Mouse (Mus musculus) liver, embryonic 14.5 days (tissue): ENCODE measurements around the gene Taf5l. TPM values are rescaled to one million over a fixed set of nuclear protein-coding genes. Genes with fewer than 3 reads are reported as not detected.

ENCODE experiments used
- ATAC-seq: fragments of 200-750 bp; cut with Nextera tagmentation; 2 replicates; pipeline ENCODE4 v1.8.0; 2017; ENCODE audit warnings: moderate number of reproducible peaks, mild to moderate bottlenecking, moderate library complexity; ENCODE audit not compliant: insufficient read depth
- DNase-seq, 3 experiments: peaks; one replicate each; pipeline ENCODE4 v3.0.0-alpha.2; 2012 to 2013; ENCODE audit warnings: low read depth in 3 of 3, low spot score in 3 of 3
- H3K27ac ChIP-seq: fragments of 300-500 bp; sonication (generic); 2 replicates; pipeline ENCODE4 v1.5.1; 2014; ENCODE audit warnings: moderate library complexity, mild to moderate bottlenecking, control low read depth, inconsistent platforms
- H3K27me3 ChIP-seq: fragments of 300-500 bp; sonication (generic); 2 replicates; pipeline ENCODE4 v1.6.1; 2014; ENCODE audit warnings: mild to moderate bottlenecking, low read length, moderate library complexity; ENCODE audit not compliant: control insufficient read depth, insufficient read depth
- H3K36me3 ChIP-seq: fragments of 300-500 bp; sonication (generic); replicated peaks from 2 replicates; pipeline ENCODE4 v1.6.1; 2014; ENCODE audit warnings: low read depth; ENCODE audit not compliant: control insufficient read depth, insufficient read depth
- H3K4me1 ChIP-seq, 2 experiments: fragments of 200-500 bp in 1 of 2; fragments of 300-500 bp in 1 of 2; sonication (generic) in 1 of 2; replicated peaks; 2 replicates each; pipeline ENCODE4 v1.6.1; 2012 to 2014; ENCODE audit warnings: antibody characterized with exemption in 1 of 2, inconsistent platforms in 1 of 2, low read length in 1 of 2; ENCODE audit not compliant: control insufficient read depth in 2 of 2, insufficient read depth in 2 of 2
- H3K4me2 ChIP-seq: fragments of 300-500 bp; sonication (generic); 2 replicates; pipeline ENCODE4 v1.6.1; 2014; ENCODE audit warnings: low read depth, mild to moderate bottlenecking, control low read depth, moderate library complexity
- H3K4me3 ChIP-seq, 2 experiments: fragments of 200-500 bp in 1 of 2; fragments of 300-500 bp in 1 of 2; sonication (generic) in 1 of 2; 2 replicates each; pipeline ENCODE4 v1.5.1; 2012 to 2014; ENCODE audit warnings: low read depth in 2 of 2, low read length in 2 of 2, mild to moderate bottlenecking in 2 of 2, control low read depth in 1 of 2, inconsistent platforms in 1 of 2, moderate library complexity in 1 of 2; ENCODE audit not compliant: insufficient read depth in 1 of 2
- H3K9ac ChIP-seq: fragments of 300-500 bp; sonication (generic); replicated peaks from 2 replicates; pipeline ENCODE4 v1.6.1; 2014; ENCODE audit warnings: mild to moderate bottlenecking, control low read depth, moderate library complexity
- H3K9me3 ChIP-seq: fragments of 300-500 bp; sonication (generic); 2 replicates; pipeline ENCODE4 v1.6.1; 2016; ENCODE audit warnings: low read length, mixed read lengths; ENCODE audit not compliant: control insufficient read depth
- CTCF ChIP-seq: IDR thresholded peaks from 2 replicates; pipeline ENCODE4 v1.5.1; 2016; ENCODE audit warnings: antibody characterized with exemption, low read depth, control low read depth
- EP300 ChIP-seq: IDR thresholded peaks from 2 replicates; pipeline ENCODE4 v1.6.1; 2016; ENCODE audit warnings: antibody characterized with exemption, low read depth
- WGBS: fragments of 180-500 bp; shearing (Covaris S2); extraction: QIAGEN DNeasy Blood & Tissue Kit; methylation state at CpG from one replicate; pipeline ENCODE4 v1.1.7; 2014; ENCODE audit not compliant: insufficient replicate concordance; 5-methylcytosine and 5-hydroxymethylcytosine counted together
- polyA plus RNA-seq, 2 experiments: library from polyadenylated mRNA; depleted of rRNA in 1 of 2; stranded (reverse) in 1 of 2; unstranded in 1 of 2; fragments of >200 nt; fragmentation: Nextera tagmentation in 1 of 2; extraction: Ambion mirVana in 1 of 2; gene quantifications; 2 replicates each; pipeline versions ENCODE4 v1.2.1 to v1.2.3; 2012 to 2014

Gene Taf5l
- polyA plus RNA-seq, 2 experiments: 21.2 to 28.7 TPM

- peak overlapping the region; percentile 27; the same call in 1 of the 2 replicates for H3K9ac ChIP-seq
- TF ChIP-seq EP300: no peak
- no peak for TF ChIP-seq CTCF
- H3K4me3 ChIP-seq: no peak overlapping the region
- DNase-seq (no peak), ATAC-seq (no peak)
- no peak overlapping the region; the same call in none of the 2 replicates for H3K27ac ChIP-seq
- peaks cover 24% of the 10 kb centered on the region for H3K36me3 ChIP-seq
- WGBS: 90% methylated on average over 3 of the region's 3 CpGs
- peaks cover 34 to 41% of the 10 kb centered on the region in 2 experiments for H3K4me1 ChIP-seq
- H3K4me2 ChIP-seq: peak overlapping the region; percentile 37
- H3K9me3 ChIP-seq: no peaks in the 10 kb centered on the region
- H3K27me3 ChIP-seq: no peaks in the 10 kb centered on the region
These were observed 9.1 kb downstream of the Taf5l start for GRCm38 (mm10) chr8:124011989-124012586.

- peaks cover 30 to 37% of the 10 kb centered on the region in 2 experiments for H3K4me1 ChIP-seq
- ATAC-seq: no peak
- no peak overlapping the region; the same call in 1 of the 2 replicates for H3K27ac ChIP-seq
These were observed 9.6 kb downstream of the Taf5l start for GRCm38 (mm10) chr8:124011580-124011979.

GRCm38 (mm10) chr8:124007829-124008228 is 13.4 kb downstream of the Taf5l start:
- ATAC-seq (no peak), DNase-seq (no peak)
- no peaks in the 10 kb centered on the region for H3K27me3 ChIP-seq
- no peak overlapping the region for H3K4me2 ChIP-seq
- H3K4me3 ChIP-seq: no peak overlapping the region
- WGBS: 59% methylated on average over 6 of the region's 6 CpGs
- no peak for TF ChIP-seq EP300
- TF ChIP-seq CTCF: no peak
- no peak overlapping the region for H3K9ac ChIP-seq
- H3K4me1 ChIP-seq: peaks cover 14 to 17% of the 10 kb centered on the region in 2 experiments
- H3K9me3 ChIP-seq: no peaks in the 10 kb centered on the region
- H3K36me3 ChIP-seq: peaks cover 62% of the 10 kb centered on the region
- H3K27ac ChIP-seq: no peak overlapping the region

More at GRCm38 (mm10) chr8:124011580-124011979, 9.6 kb downstream of the Taf5l start:
- TF ChIP-seq CTCF (no peak), EP300 (no peak)
- H3K4me2 ChIP-seq: peak overlapping the region; percentile 37
- peak overlapping the region; percentile 27; the same call in 1 of the 2 replicates for H3K9ac ChIP-seq
- H3K27me3 ChIP-seq: no peaks in the 10 kb centered on the region
- WGBS: 18% methylated on average over 3 of the region's 3 CpGs
- no peaks in the 10 kb centered on the region for H3K9me3 ChIP-seq
- no peak overlapping the region for H3K4me3 ChIP-seq
- peaks cover 29% of the 10 kb centered on the region for H3K36me3 ChIP-seq
- no peak for DNase-seq

- no peak overlapping the region for H3K4me3 ChIP-seq
- H3K27ac ChIP-seq: no peak overlapping the region
- DNase-seq: no peak
- no peaks in the 10 kb centered on the region for H3K9me3 ChIP-seq
- H3K4me1 ChIP-seq: no peaks in the 10 kb centered on the region
- 88% methylated on average over 10 of the region's 10 CpGs for WGBS
- no peak for ATAC-seq
- no peak overlapping the region for H3K9ac ChIP-seq
- no peak overlapping the region for H3K4me2 ChIP-seq
- TF ChIP-seq CTCF (peak; percentile 14; the same call in 1 of the 2 replicates), EP300 (no peak)
- H3K36me3 ChIP-seq: peaks cover 69% of the 10 kb centered on the region
- H3K27me3 ChIP-seq: no peaks in the 10 kb centered on the region
These were observed 18.6 kb downstream of the Taf5l start for GRCm38 (mm10) chr8:124002546-124003108.

DNA sequence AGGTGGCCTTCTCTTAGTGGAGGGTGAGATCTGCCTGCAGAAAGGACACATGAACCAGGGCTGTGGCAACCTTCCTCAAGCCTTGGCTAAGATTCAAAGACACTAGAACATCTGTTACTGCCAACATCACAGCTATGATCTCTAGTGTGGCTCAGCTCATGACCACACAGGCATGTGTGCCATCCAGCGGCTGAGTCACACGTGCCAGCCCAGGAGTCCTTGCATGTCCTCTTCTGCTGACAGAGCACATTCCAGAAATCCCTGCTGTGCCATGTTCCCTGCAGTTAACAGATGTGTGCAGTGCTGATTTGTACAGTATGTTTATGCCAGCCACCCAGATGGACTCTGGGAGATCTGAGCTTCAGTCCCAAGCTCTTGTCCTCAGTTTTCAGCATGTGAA is 21.6 kb downstream of the Taf5l start:
- Histone ChIP-seq H3K9me3 (no peaks in the 10 kb centered on the region), H3K27ac (no peak overlapping the region), H3K4me1 (no peaks in the 10 kb centered on the region), H3K27me3 (no peaks in the 10 kb centered on the region), H3K9ac (no peak overlapping the region), H3K36me3 (peaks cover 58% of the 10 kb centered on the region), H3K4me2 (no peak overlapping the region), H3K4me3 (no peak overlapping the region)
- ATAC-seq: no peak
- no peak for TF ChIP-seq EP300
- TF ChIP-seq CTCF: no peak
- DNase-seq: no peak
- WGBS: 75% methylated on average over 2 of the region's 2 CpGs
